Mouse (Mus musculus): ENCODE measurements around the gene Pdik1l.

GRCm38 (mm10) chr4:134319074-134319473 lies 31.4 kb upstream of the Pdik1l start:
- no peak for TF ChIP-seq ZC3H11A (IDR thresholded peaks at IDR 0.05; ENCODE audit: borderline replicate concordance, low read depth, low read length)
- no peak for TF ChIP-seq CHD2 (IDR thresholded peaks at IDR 0.05; ENCODE audit: low read depth, low read length)
- no peak for TF ChIP-seq MAFK (IDR thresholded peaks at IDR 0.05; ENCODE audit: insufficient read depth, low read depth, low read length)
- TF ChIP-seq ZNF384 (IDR thresholded peaks at IDR 0.05; ENCODE audit: low read depth, low read length) = no peak
- no peak for TF ChIP-seq HCFC1 (IDR thresholded peaks at IDR 0.05; ENCODE audit: borderline replicate concordance, insufficient read depth, low read length)
